Mouse (Mus musculus) embryonic facial prominence, embryonic 14.5 days (tissue): ENCODE measurements around the gene Rpl18a. TPM values are rescaled to one million over a fixed set of nuclear protein-coding genes. Genes with fewer than 3 reads are reported as not detected.

Experiments used
- ATAC-seq: fragments of 200-750 bp; cut with Nextera tagmentation; 2 replicates; pipeline ENCODE4 v1.8.0; 2017; ENCODE audit warnings: low read depth, moderate number of reproducible peaks, moderate TSS enrichment
- DNase-seq: peaks from one replicate; pipeline ENCODE4 v3.0.0-alpha.2; 2015; ENCODE audit warnings: low spot score
- H3K27ac ChIP-seq: fragments of 300-500 bp; sonication (generic); replicated peaks from 2 replicates; pipeline ENCODE4 v1.5.1; 2014; ENCODE audit warnings: low read depth, mild to moderate bottlenecking, low read length, moderate library complexity
- H3K27me3 ChIP-seq: fragments of 300-500 bp; sonication (generic); replicated peaks from 2 replicates; pipeline ENCODE4 v1.6.1; 2014; ENCODE audit warnings: low read length; ENCODE audit not compliant: control insufficient read depth, insufficient read depth
- H3K36me3 ChIP-seq: fragments of 300-500 bp; sonication (generic); 2 replicates; pipeline ENCODE4 v1.6.1; 2014; ENCODE audit warnings: low read length, mixed read lengths; ENCODE audit not compliant: control insufficient read depth, insufficient read depth
- H3K4me1 ChIP-seq: fragments of 300-500 bp; sonication (generic); 2 replicates; pipeline ENCODE4 v1.6.1; 2014; ENCODE audit warnings: antibody characterized with exemption, low read length; ENCODE audit not compliant: control insufficient read depth, insufficient read depth
- H3K4me2 ChIP-seq: fragments of 300-500 bp; sonication (generic); 2 replicates; pipeline ENCODE4 v1.6.1; 2014; ENCODE audit warnings: low read depth, mild to moderate bottlenecking, low read length, moderate library complexity, mixed read lengths
- H3K4me3 ChIP-seq: fragments of 300-500 bp; sonication (generic); 2 replicates; pipeline ENCODE4 v1.5.1; 2014; ENCODE audit warnings: low read depth, mild to moderate bottlenecking, low read length
- H3K9ac ChIP-seq: fragments of 300-500 bp; sonication (generic); 2 replicates; pipeline ENCODE4 v1.6.1; 2014; ENCODE audit warnings: low read depth, mild to moderate bottlenecking, low read length, moderate library complexity, mixed read lengths
- H3K9me3 ChIP-seq: fragments of 300-500 bp; sonication (generic); 2 replicates; pipeline ENCODE4 v1.6.1; 2016; ENCODE audit warnings: low read length; ENCODE audit not compliant: control insufficient read depth
- WGBS: fragments of 180-500 bp; shearing (Covaris S2); extraction: QIAGEN DNeasy Blood & Tissue Kit; methylation state at CpG from one replicate; pipeline ENCODE4 v1.1.7; 2014; 5-methylcytosine and 5-hydroxymethylcytosine counted together
- polyA plus RNA-seq: library from polyadenylated mRNA; unstranded; fragments of >200 nt; fragmentation: Nextera tagmentation; extraction: Ambion mirVana; gene quantifications from 2 replicates; pipeline ENCODE4 v1.2.1, GENCODE M21; 2014

The Rpl18a gene
- polyA plus RNA-seq, 1 experiment from 2014 or later: 5,481 TPM

- Histone ChIP-seq H3K36me3 (0 out of 2 replicates have a peak, but pooled peaks cover 4% of the 10 kb centered on the region), H3K9ac (no peak overlapping the region), H3K4me2 (no peak overlapping the region), H3K4me1 (no peaks in the 10 kb centered on the region), H3K4me3 (no peak overlapping the region), H3K27me3 (no peaks in the 10 kb centered on the region), H3K9me3 (no peaks in the 10 kb centered on the region), H3K27ac (no peak overlapping the region)
- WGBS: 93% methylated on average over 5 of the region's 5 CpGs
- no peak for ATAC-seq
- DNase-seq: no peak
Observed at GRCm38 (mm10) chr8:70926396-70926795, 29.2 kb upstream of the Rpl18a start.

DNA sequence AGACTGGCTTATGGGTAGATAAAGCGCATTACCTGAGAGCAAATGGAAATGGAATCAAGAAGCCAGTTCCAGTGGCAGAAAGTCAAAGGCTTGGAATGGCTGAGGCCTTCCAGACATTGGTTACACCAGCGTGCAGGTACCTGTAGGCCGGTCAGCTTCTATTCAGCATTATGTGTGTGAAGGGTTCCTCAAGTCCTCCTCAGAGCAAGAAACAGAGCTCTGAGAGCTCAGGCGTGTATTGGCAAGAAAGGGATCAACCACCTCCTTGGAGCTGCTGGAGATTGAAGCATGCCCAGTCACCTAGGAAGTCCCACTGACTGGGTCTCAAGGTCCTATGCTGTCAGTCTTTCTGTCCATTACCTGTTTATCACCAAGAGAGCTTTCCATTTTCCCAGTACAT, 28.5 kb upstream of the Rpl18a start:
- H3K4me1 ChIP-seq: no peaks in the 10 kb centered on the region
- WGBS: 92% methylated on average over 4 of the region's 4 CpGs
- no peak overlapping the region for H3K4me3 ChIP-seq
- no peak overlapping the region for H3K4me2 ChIP-seq
- no peak for ATAC-seq
- no peak overlapping the region for H3K9ac ChIP-seq
- H3K36me3 ChIP-seq: peaks cover 9% of the 10 kb centered on the region
- DNase-seq: no peak
- H3K9me3 ChIP-seq: no peaks in the 10 kb centered on the region
- H3K27me3 ChIP-seq: no peaks in the 10 kb centered on the region
- H3K27ac ChIP-seq: no peak overlapping the region

GRCm38 (mm10) chr8:70924151-70924550, 26.9 kb upstream of the Rpl18a start:
- ATAC-seq (no peak), DNase-seq (no peak)
- Histone ChIP-seq H3K4me2 (no peak overlapping the region), H3K27me3 (no peaks in the 10 kb centered on the region), H3K9ac (no peak overlapping the region), H3K9me3 (no peaks in the 10 kb centered on the region), H3K4me1 (no peaks in the 10 kb centered on the region), H3K36me3 (peaks cover 10% of the 10 kb centered on the region), H3K27ac (no peak overlapping the region), H3K4me3 (no peak overlapping the region)
- 84% methylated on average over 4 of the region's 4 CpGs for WGBS

GRCm38 (mm10) chr8:70920049-70920922, 23.1 kb upstream of the Rpl18a start:
- Histone ChIP-seq H3K9me3 (no peaks in the 10 kb centered on the region), H3K27ac (no peak overlapping the region), H3K4me1 (no peaks in the 10 kb centered on the region), H3K9ac (no peak overlapping the region), H3K36me3 (peaks cover 48% of the 10 kb centered on the region), H3K4me2 (no peak overlapping the region), H3K4me3 (no peak overlapping the region), H3K27me3 (no peaks in the 10 kb centered on the region)
- WGBS: 89% methylated on average over 9 of the region's 9 CpGs
- ATAC-seq: no peak
- no peak for DNase-seq

- Histone ChIP-seq H3K27me3 (no peaks in the 10 kb centered on the region), H3K4me3 (no peak overlapping the region), H3K4me1 (no peaks in the 10 kb centered on the region), H3K4me2 (no peak overlapping the region), H3K9me3 (no peaks in the 10 kb centered on the region), H3K9ac (no peak overlapping the region), H3K27ac (no peak overlapping the region), H3K36me3 (peaks cover 86% of the 10 kb centered on the region)
- 94% methylated on average over 14 of the region's 17 CpGs for WGBS
- DNase-seq (no peak), ATAC-seq (no peak)
Observed at GRCm38 (mm10) chr8:70914704-70915103, 17.5 kb upstream of the Rpl18a start.

- ATAC-seq: no peak
- 95% methylated on average over 26 of the region's 26 CpGs for WGBS
- no peak overlapping the region for H3K4me3 ChIP-seq
Observed at GRCm38 (mm10) chr8:70913523-70913922, 16.3 kb upstream of the Rpl18a start.

DNA sequence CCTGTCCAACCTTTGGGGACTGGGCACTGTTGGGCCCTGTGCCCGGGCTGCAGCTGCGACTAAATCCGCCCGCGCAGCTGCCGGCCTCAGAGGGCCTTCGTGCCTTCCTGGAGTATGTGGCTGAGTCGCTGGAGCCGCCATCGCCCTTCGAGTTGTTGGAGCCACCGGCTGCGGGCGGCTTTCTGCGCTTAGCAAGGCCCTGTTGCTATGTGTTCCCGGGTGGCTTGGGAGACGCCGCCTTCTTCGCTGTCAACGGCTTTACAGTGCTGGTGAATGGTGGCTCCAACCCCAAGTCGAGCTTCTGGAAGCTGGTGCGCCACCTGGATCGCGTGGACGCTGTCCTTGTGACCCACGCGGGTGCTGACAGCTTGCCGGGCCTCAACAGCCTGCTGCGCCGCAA, 15.7 kb upstream of the Rpl18a start:
- Histone ChIP-seq H3K4me2 (no peak overlapping the region), H3K36me3 (peaks cover 75% of the 10 kb centered on the region), H3K9me3 (no peaks in the 10 kb centered on the region), H3K27me3 (no peaks in the 10 kb centered on the region), H3K9ac (no peak overlapping the region), H3K4me1 (no peaks in the 10 kb centered on the region), H3K4me3 (no peak overlapping the region), H3K27ac (no peak overlapping the region)
- WGBS: 92% methylated on average over 28 of the region's 30 CpGs
- DNase-seq (no peak), ATAC-seq (no peak)

More at GRCm38 (mm10) chr8:70913523-70913922, 16.3 kb upstream of the Rpl18a start:
- Histone ChIP-seq H3K9me3 (no peaks in the 10 kb centered on the region), H3K36me3 (peaks cover 81% of the 10 kb centered on the region), H3K27me3 (no peaks in the 10 kb centered on the region), H3K4me2 (no peak overlapping the region), H3K4me1 (no peaks in the 10 kb centered on the region), H3K9ac (no peak overlapping the region), H3K27ac (no peak overlapping the region)
- DNase-seq: no peak

GRCm38 (mm10) chr8:70911596-70911995, 14.4 kb upstream of the Rpl18a start:
- Histone ChIP-seq H3K4me1 (peaks cover 6% of the 10 kb centered on the region), H3K9me3 (no peaks in the 10 kb centered on the region), H3K27ac (no peak overlapping the region), H3K4me2 (no peak overlapping the region), H3K36me3 (peaks cover 62% of the 10 kb centered on the region), H3K4me3 (no peak overlapping the region), H3K27me3 (no peaks in the 10 kb centered on the region), H3K9ac (no peak overlapping the region)
- 76% methylated on average over 5 of the region's 5 CpGs for WGBS
- DNase-seq (no peak), ATAC-seq (no peak)

- WGBS: 84% methylated on average over 2 of the region's 2 CpGs
- Histone ChIP-seq H3K36me3 (peaks cover 21% of the 10 kb centered on the region), H3K27me3 (0 out of 2 replicates have a peak, but pooled peaks cover 4% of the 10 kb centered on the region), H3K4me3 (no peak overlapping the region), H3K4me1 (peaks cover 11% of the 10 kb centered on the region), H3K27ac (no peak overlapping the region), H3K9me3 (no peaks in the 10 kb centered on the region), H3K4me2 (no peak overlapping the region), H3K9ac (no peak overlapping the region)
- no peak for ATAC-seq
- DNase-seq: no peak
Observed at GRCm38 (mm10) chr8:70907518-70907917, 10.3 kb upstream of the Rpl18a start.
